Mouse (Mus musculus) left cerebral cortex, postnatal 14 days (tissue): ENCODE data around the gene Nhsl1. TPM values are rescaled to one million over a fixed set of nuclear protein-coding genes. Genes with fewer than 3 reads are reported as not detected.

ENCODE experiments used
- DNase-seq, 2 experiments: peaks; one replicate each; pipeline ENCODE4 v3.0.0; 2021 to 2022; ENCODE audit warnings: low spot score in 2 of 2, mixed read lengths in 1 of 2
- intact Hi-C: fragments of 180-260 bp; cut with DNase I; formaldehyde crosslinking; loops from one replicate; pipeline ENCODE4 v1.15.1; 2025
- long read RNA-seq, 2 experiments: library from polyadenylated mRNA; stranded (forward); transcript quantifications; one replicate each; pipeline ENCODE4 v2.0.0; 2021
- total RNA-seq, 2 experiments: library from RNA; stranded (reverse); gene quantifications; 2 replicates each; pipeline ENCODE4 v1.2.3; 2021

Nhsl1 gene
- 10 to 100 TPM; 45.8 to 49.3 TPM for total RNA-seq
- long read RNA-seq, experiment 1, partial matches to known transcripts, result 13 of 15 reads
- long read RNA-seq, experiment 1, other reads (novel, unspliced or antisense), result 2 of 15 reads
- long read RNA-seq, experiment 2, partial matches to known transcripts, result 23 of 29 reads
- long read RNA-seq, experiment 2, other reads (novel, unspliced or antisense), result 5 of 29 reads

DNA sequence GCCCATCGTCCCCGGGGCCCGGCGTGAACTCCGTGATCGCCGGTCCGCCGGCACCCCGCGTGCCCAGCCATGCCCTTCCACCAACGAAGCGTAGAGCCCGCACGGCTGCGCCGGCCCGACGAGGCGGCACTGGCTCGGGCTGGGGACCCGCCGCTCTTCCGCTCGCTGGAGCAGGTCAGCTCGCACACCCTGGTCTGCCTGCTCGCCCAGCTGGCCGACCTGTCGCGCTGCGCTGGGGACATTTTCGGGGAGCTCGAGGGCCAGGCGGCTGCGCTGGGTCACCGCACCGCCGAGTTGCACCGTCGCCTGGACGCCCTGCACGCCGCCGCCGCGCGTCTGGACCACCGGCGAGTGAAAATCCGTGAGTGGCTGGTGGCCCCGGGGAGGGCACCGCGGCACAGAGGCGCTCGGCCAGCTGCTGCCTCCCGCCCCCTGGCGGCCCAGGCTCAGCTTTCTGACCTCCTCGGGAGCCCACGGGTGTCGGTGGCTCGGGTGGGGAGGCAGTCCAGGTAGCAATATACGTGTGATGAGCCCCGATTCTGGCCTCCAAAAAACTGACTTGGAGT lies at the start of gene Nhsl1:
Nhsl1 (plus strand) TSS at position 70 of the 566 bp plus-strand sequence.
- intact Hi-C loops, result loop anchor here (5.0 kb wide), 1 partner anchor 68 kb away; no protein-coding TSS in a partner anchor
- peak in 1 of 2 experiments; percentile 34 for DNase-seq

DNA sequence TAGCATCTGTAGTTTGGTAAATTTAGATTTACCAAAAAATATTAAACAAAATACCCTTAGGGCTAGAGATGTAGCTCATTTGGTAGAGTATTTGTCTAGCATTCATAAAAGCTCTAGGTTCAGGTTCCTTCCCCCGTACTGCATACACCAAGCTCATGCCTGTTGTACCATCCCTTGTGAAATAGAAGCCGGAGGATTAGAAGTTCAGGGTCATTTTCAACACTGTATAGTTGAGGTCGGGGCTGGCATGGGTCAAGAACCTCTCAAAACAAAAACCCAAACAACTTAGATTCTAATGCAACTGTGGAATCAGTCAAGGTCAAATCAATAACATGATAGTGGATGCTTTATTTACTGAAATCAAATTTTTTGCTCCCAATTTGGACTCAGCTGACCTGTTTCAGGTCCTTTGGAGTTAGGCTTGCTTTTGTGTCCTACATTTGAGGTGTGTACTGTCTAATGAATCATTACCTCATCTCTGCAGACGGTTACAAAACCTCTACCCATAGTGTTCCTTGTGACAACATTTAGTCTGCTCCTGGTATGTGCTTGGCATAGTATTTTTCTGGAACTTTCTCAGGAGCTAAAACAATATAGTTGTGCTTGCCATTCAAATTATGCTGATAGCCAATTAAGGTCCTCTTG lies 42.6 kb upstream of the Nhsl1 start:
- DNase-seq, result no peak
- intact Hi-C loops, result no loop called here

DNA sequence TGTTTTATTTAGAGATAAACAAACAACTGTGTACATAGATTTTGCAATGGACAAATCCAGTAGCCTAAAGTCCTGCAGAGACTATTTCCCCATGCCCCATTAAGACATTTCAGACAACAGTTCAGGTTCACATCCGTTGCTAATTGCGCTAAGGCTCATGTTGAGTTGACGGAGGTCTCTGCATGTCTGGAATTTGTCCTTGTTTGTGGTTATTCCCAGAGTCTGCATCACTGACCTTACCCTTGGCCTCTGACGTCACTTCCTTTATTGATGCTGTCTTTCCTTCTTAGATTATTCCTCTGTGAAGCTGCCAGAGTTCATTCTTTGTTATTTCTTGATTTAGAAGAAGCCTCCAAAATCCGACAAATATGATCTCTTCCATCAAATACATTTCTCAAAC lies 34.8 kb upstream of the Nhsl1 start:
- DNase-seq, result no peak
- intact Hi-C loops, result no loop called here

DNA sequence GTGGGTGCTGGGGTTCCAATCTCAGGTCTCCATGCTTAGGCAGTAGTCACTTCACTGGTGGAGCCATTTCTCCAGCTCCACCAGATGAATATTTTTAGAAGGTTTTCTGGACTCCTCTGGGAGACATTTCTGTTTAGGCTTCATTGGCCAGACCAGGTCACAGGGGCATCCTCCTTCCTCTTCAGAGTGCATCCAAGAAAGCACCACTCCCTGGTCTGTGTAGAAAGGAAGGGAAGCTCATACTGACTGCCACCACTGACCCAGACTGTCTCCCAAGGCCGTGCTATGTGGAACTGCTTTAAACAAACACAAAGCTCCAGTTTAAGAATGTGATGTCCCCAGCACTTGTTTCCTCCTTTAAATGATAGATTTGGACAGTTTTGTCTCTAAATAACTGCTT lies 29.3 kb upstream of the Nhsl1 start:
- no peak for DNase-seq
- intact Hi-C loops, result no loop called here

DNA sequence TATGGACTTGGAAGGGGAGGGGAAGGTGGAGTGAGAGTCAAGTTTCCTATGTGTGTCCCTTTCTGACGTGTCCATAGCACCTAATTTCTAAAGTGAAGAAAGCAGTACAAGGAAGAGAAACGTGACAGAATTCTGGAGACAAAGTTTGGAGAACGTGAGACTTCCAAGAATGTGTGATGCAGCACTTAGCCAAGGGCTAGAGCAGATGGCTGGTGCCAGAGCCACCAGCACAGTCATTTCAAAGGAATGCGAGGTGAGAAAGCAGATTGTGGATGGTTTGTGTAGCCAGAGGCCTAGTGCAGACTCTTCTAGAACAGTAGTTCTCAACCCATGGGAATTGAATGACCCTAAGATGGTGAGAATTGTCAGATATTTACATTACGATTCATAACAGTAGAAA lies 13.7 kb upstream of the Nhsl1 start:
- peak in 1 of 2 experiments; percentile 31 for DNase-seq
- intact Hi-C loops, result no loop called here

DNA sequence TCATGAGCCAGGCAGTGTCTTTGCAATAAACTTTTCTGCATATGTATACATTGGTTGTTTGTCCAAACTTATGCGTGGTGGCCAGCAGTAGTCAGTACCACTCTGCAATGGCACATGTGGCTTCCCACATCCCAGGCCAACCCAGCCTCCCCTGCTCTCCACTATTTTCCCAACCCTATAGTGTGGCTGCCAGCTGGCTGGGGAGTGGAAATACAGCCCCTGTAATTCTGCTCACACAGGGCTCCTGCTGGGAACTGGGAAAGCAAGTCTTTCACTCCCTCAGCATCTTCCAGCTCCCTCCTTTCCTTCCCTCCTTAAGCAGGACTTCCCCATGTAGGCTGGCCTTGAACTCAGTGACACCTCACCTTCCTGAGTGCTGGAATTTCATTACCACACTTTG lies 3.7 kb upstream of the Nhsl1 start:
- no peak for DNase-seq
- intact Hi-C loops, result loop anchor here (5.0 kb wide), 1 partner anchor 72 kb away; no protein-coding TSS in a partner anchor

DNA sequence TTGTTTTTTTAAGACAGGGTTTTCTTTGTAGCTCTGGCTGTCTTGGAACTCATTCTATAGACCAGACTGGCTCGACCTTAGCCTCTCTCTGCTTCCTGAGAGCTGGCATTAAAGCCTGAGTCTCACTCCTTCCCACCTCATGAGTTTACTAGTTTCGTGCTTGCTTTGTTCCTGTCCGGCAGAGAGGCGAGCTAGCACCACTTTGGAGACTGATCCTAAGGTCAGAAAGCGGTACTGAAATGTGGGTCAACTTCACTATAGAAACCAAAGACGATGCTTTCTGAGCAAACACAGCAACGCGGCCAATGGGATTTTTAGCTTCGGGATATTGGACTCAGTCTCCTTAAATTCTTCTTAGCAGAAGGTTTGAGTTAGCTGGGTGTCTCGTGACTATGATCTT lies 1.3 kb upstream of the Nhsl1 start:
- no peak for DNase-seq
- intact Hi-C loops, result loop anchor here (5.0 kb wide), 1 partner anchor 70 kb away; no protein-coding TSS in a partner anchor

DNA sequence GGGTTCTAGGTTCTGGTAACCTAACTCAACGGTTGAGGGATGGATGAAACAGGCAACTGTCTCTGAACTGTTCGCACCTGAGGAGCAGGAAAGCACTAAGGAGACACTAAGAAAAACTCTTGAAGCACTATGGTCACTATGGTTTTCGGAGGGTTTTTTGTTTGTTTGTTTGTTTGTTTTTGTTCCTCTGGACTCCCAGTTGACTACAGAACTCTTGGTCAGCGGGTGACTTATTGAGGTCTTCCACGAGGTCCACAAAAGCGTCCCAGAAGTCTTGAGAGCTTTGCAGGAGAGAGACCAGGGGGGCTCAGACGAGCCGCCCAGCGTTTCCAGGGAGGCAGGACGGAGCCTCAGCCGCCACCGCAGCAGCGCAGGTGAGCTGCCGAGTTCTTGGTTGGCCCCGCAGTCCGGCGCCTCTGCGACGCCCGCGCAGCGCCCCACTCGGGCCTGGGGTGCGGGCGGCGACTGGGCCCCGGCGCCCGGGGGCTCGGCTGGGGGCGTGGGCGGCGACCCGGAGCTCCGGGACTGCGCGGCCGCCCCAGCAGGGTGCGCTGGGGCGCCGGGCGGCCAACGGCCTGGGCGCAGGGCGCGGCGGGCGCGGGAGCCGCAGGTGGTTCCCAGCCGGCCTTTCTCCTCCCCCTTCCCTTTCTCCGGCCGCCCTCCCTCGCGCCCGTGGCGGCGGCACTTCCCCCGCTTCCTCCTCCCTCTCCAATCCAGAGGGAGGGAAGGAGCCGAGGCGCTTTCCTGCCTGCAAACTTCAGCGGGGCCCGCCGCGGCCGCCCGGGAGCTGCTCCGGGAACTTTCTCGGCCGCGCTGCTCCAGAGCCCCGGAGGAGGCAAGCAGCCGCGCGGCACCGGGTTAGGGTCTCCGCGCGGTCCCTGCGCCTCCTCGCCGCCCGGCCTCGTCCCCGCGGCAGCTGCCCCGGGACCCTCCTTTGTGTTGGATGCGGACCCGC lies 547 bp upstream of the Nhsl1 start:
- peak in 1 of 2 experiments; percentile 24 for DNase-seq
- intact Hi-C loops, result loop anchor here (5.0 kb wide), 1 partner anchor 69 kb away; no protein-coding TSS in a partner anchor

DNA sequence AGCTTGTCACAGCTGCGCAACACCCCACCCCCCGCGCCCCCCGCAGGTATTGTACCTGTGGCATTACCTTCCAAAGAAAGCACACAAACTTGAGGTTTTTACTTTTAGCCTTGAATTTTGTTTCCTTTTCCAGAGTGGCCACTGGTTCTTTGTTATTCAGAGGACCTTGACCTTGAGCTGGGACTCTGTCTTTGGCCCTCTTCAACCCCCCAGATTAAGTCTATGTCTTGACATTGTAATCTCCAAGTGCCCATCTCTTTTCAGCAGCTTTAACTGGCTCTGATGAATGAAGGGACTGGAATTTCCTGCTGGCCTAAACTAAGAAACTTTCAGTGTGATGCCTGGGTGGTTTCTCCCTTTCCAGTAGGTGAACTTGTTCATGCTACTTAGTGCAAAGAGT lies 906 bp downstream of the Nhsl1 start:
- intact Hi-C loops, result loop anchor here (5.0 kb wide), 1 partner anchor 68 kb away; no protein-coding TSS in a partner anchor
- no peak for DNase-seq

DNA sequence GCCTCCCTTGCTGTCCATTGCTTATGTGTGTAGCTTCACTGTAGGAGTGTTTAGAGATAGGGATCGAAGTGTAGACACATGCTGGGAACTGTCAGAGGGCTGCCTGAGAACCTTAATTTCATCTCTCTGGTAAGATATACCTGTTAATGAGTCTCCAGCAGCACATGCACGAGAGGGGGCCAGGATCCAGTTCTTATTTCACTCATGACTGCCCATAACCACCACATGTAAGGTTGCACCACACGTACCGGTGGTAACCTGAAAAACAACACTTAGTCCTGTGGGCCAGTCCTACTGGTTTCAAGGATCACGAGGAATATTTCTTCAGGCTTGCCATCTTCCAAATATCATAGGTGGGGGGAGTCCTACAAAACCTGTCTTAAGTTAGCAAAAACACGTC lies 3.1 kb downstream of the Nhsl1 start:
- intact Hi-C loops, result no loop called here
- DNase-seq, result no peak

DNA sequence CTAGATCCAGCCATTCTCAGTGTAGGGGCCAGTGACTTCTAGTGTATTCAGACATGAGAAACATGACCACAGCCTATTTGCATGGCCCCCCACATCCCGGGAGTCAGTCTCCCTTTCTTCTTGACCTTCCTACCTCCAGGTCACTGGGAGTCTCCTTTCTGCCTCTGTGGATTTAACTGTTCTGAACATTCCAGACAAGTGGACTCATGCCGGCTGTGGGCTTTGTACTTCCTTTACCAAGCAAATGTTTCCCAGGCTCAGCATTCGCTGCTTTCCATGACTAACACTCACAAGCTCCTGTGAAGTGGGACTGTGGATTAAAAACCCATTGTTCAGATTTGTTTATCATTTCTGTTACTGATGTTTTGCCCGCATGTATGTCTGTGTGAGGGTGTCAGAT lies 4.9 kb downstream of the Nhsl1 start:
- intact Hi-C loops, result no loop called here
- DNase-seq, result no peak

DNA sequence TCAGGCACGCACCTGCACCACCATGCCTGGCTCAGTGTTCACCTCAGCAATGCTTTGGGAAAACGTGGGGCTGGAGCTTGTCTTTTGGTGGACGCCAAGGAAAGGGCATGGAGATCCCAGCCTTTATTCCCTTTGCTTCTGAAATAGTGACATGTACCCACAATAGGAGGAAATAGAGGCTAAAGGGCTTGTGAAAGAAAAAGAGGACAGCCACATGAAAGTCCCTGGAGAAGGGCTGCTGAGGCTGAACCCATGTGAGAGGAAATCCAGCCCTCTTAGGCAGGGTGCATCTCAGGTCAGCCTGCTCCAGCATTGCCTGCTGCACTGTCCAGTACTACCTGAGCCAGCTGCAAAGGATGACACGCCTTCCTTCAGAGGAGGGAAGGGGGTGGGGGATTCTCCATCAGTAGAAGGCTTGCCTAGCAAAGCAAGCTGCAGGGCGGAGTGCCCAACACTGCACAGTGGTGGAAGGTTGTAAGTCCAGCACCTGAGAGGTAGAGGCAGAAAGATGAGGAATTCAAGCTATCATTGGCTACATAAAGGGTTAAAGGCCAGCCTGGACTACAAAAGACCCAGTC lies 9.6 kb downstream of the Nhsl1 start:
- DNase-seq, result no peak
- intact Hi-C loops, result no loop called here

DNA sequence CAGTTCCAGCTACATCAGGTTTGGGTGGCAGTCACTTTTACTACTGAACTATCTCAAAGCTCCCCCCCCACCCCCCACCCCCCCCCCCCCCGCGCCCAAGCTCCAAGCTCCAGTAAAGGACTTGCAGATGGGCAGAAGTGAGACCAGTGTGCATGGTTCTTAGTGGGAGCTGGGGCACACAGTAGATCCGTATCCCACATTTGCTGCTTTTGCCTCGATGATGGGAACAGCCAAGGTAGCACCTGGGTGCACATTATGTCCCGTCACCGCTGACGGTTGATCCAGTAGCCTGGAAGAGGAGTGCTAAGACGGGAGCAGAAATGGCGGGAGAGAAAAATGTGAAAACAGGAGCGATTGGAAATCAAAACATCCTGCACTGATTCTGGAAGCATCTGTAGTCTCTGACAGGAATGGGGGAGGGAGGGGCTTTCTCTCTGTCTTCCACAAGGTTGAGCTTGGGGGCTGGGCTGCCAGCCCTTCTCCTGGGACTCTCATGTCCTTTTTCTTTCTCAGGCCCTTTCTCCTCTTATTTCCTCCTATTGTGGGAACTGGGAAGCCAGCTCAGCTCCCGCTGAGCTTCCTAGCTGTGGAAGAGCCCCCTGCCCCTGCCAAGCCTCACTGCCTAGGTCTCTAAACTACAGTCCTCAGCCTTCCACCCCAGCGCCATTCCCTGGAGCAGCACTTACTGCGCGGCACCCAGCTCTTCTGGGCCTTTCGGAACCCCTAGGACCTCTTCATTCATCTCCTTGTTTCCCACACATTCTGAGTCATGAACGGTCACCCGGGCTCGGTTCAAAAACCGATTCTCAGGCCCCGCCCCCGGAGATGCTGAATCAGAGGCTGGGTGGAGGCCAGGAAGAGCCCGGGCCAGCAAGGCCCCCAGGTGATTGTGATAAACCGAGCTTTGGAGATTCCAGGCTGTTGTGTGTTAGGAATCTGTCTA lies 10.6 kb downstream of the Nhsl1 start:
- intact Hi-C loops, result no loop called here
- DNase-seq, result no peak

DNA sequence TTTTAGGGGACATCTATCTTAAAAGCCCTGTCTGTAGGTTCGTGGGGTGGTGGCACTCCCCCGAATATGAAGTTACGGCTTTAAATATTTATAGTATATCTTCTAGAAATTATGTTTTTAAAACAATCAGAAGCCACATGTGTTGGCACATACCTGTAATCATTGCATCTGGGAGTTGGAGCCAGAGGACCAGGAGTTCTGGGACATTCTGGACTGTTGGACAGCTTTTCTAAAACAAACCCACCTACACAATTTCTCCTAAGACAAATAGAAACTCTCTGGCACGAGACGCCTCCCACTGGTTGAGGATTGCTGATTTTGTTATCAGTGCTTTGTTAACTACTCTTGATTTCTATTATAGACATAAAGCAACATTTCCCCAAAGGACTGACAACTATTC lies 11.7 kb downstream of the Nhsl1 start:
- intact Hi-C loops, result no loop called here
- DNase-seq, result no peak

DNA sequence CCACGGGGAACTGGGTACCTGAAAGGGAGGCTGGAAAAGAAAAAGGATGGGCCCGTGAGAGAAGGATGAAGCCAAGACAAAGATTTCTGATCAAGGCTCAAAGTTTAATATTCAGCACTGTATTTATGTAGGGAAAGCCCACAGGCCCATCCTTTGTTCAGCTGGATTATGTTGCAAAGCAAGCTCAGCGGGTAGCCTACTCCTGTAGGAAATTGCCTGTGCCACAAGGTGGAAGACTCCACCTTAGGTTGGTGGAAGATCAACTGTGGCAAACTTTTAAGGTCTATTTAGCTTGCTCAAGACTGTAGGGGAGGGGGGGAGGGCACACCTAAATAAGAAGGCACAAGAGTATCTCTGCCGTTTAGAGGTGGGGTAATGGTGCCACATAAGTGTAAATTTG lies 14.8 kb downstream of the Nhsl1 start:
- no peak for DNase-seq
- intact Hi-C loops, result no loop called here

DNA sequence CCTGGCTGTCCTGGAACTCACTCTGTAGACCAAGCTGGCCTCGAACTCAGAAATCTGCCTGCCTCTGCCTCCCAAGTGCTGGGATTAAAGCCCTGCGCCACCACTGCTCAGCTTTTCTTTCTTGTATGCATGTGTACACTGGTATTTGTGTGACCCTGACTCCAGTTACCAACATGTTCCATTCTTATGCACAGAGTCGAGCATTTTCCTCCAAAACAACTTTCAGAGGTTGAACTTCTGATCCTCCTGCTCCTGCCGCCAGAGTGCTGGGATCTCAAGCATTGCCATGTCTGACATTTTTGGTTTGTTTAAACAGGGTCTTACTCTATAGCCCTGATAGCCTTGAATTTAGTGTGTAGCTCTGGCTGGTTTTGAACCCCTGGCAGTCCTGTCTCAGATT lies 15.4 kb downstream of the Nhsl1 start:
- no peak for DNase-seq
- intact Hi-C loops, result no loop called here

DNA sequence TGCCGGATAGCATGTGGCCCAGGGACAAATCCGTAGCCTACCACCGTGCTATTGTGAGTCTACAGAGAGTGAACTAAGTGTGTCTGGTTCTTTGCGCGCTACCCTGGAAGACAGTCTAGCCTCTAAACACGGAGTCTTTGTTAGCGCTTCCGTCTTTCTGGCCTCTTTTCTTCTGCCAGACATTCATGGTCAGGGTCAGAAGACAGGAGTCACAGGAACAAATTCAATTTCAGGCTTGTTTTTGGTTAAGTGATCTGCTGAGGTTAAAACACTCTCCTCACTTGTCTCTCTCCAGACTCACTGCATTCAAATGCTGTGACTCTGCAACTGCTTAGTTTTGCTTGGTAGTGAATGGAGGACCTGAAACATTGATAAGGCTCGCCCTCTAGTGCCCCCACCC lies 15.9 kb downstream of the Nhsl1 start:
- no peak for DNase-seq
- intact Hi-C loops, result no loop called here

DNA sequence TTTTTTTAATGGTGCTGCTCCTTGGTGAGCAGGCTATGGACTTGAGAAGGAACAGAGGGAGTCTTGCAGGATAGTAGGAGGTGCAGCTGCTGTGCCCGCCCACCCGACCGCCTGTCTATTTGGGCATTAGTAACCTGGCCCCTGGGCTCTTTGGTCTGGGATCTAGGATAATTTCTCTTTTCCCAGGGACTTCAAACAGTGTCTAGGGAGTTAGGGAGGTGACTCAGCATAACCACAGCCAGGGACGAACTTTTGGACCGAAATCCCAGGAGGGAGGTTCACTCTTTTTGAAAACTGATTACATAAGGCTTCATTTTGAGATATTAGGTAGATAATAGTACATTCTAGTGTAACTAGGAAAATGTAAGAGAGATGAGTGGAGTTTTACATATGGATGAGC lies 18.9 kb downstream of the Nhsl1 start:
- DNase-seq, result no peak

More for the DNA sequence above, 18.9 kb downstream of the Nhsl1 start:
- intact Hi-C loops, result no loop called here
